Mouse (Mus musculus) kidney, adult 18-20 months (tissue): Measurements from ENCODE around the gene Gm7075.
A peak's percentile ranks its signal among the peaks of the same experiment; 100 is the strongest.
"Not testable (repeated sequence)": the region's sequence is repeated elsewhere in the genome, so short reads cannot be mapped to it uniquely, and the experiment has no call there.

Experiments
- DNase-seq: peaks from one replicate; pipeline ENCODE4 v3.0.0; 2021

Gene Gm7075

GRCm38 (mm10) chr10:63417061-63417460, 4.5 kb downstream of the Gm7075 start:
- no peak for DNase-seq

GRCm38 (mm10) chr10:63415850-63416249, 5.7 kb downstream of the Gm7075 start:
- no peak for DNase-seq

GRCm38 (mm10) chr10:63415287-63415686, 6.3 kb downstream of the Gm7075 start:
- no peak for DNase-seq

- DNase-seq = no peak
Measured at GRCm38 (mm10) chr10:63412756-63413155, 8.8 kb downstream of the Gm7075 start.

- not testable (repeated sequence) for DNase-seq
Measured at GRCm38 (mm10) chr10:63411674-63412073, 9.9 kb downstream of the Gm7075 start.

- no peak for DNase-seq
Measured at GRCm38 (mm10) chr10:63410162-63410956, 11.2 kb downstream of the Gm7075 start.

GRCm38 (mm10) chr10:63403636-63404035, 18.0 kb downstream of the Gm7075 start:
- DNase-seq = peak; percentile 60

GRCm38 (mm10) chr10:63402731-63403504, 18.7 kb downstream of the Gm7075 start:
- no peak for DNase-seq

- DNase-seq = no peak
Measured at GRCm38 (mm10) chr10:63396963-63397362, 24.6 kb downstream of the Gm7075 start.

- no peak for DNase-seq
Measured at GRCm38 (mm10) chr10:63388948-63389347, 32.6 kb downstream of the Gm7075 start.

- no peak for DNase-seq
Measured at GRCm38 (mm10) chr10:63386991-63387390, 34.6 kb downstream of the Gm7075 start.

- peak; percentile 85 for DNase-seq
Measured at GRCm38 (mm10) chr10:63386444-63386843, 35.1 kb downstream of the Gm7075 start.

- DNase-seq = not testable (repeated sequence)
Measured at GRCm38 (mm10) chr10:63385897-63386296, 35.7 kb downstream of the Gm7075 start.

- DNase-seq = peak; percentile 70
Measured at GRCm38 (mm10) chr10:63382372-63383279, 39.0 kb downstream of the Gm7075 start, which contains the start of gene Dnajc12. Gene Dnajc12, plus strand, starts transcription at chr10:63382443.

GRCm38 (mm10) chr10:63381498-63382280, 39.9 kb downstream of the Gm7075 start, which contains the start of gene Sirt1:
Gene Sirt1, minus strand, starts transcription at chr10:63381704.
- DNase-seq = no peak

GRCm38 (mm10) chr10:63378948-63379680, 42.5 kb downstream of the Gm7075 start:
- DNase-seq = no peak

GRCm38 (mm10) chr10:63377468-63377867, 44.1 kb downstream of the Gm7075 start:
- DNase-seq = peak; percentile 55

GRCm38 (mm10) chr10:63376303-63376702, 45.3 kb downstream of the Gm7075 start:
- DNase-seq = no peak
